Mouse (Mus musculus) limb, embryonic 15.5 days (tissue): ENCODE data around the gene Crbn. TPM values are rescaled to one million over a fixed set of nuclear protein-coding genes. Genes with fewer than 3 reads are reported as not detected.

Experiments used
- polyA plus RNA-seq: library from polyadenylated mRNA; unstranded; fragments of >200 nt; fragmentation: Nextera tagmentation; extraction: Ambion mirVana; gene quantifications from 2 replicates; pipeline ENCODE4 v1.2.1, GENCODE M21; 2015

The Crbn gene
- polyA plus RNA-seq, 1 experiment from 2014 or later: 46.8 TPM

Other genes starting within 250 kb of the Crbn start
- gene Il5ra, start 51.0 kb downstream of the Crbn start, polyA plus RNA-seq: 0.47 and 0.51 TPM in 2 replicates
- gene Trnt1, start 31.0 kb downstream of the Crbn start, polyA plus RNA-seq: 57.0 and 61.3 TPM in 2 replicates